Mouse (Mus musculus) large intestine, adult 2 months (tissue): Measurements from ENCODE around the gene Zfp335. TPM values are rescaled to one million over a fixed set of nuclear protein-coding genes. Genes with fewer than 3 reads are reported as not detected.

Experiments
- DNase-seq: peaks from one replicate; pipeline ENCODE4 v3.0.0-alpha.2; 2012; ENCODE audit warnings: low read depth, low spot score
- WGBS: fragments of 180-500 bp; shearing (Covaris S2); methylation state at CpG from one replicate; pipeline ENCODE4 v1.1.7; 2018; 5-methylcytosine and 5-hydroxymethylcytosine counted together
- polyA plus RNA-seq: library from polyadenylated mRNA; depleted of rRNA; stranded (reverse); fragments of >200 nt; gene quantifications from 2 replicates; pipeline ENCODE4 v1.2.3, GENCODE M21; 2012; rRNA removed

Gene Zfp335
- polyA plus RNA-seq, 1 experiment = 18.5 TPM

DNA sequence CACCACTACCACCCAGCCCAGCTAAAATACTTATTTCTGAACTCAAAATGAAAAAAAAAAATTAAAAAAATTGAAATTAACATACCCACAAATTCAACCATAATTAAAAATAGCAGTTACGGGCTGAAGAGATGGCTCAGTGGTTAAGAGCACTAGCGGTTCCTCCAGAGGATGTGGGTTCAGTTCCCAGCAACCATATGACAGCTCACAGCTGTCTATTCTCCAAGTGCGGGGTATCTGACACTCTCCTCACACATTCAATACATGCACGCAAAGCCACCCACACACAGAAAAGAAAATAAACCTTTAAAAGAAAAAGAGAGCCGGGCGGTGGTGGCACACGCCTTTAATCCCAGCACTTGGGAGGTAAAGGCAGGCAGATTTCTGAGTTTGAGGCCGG lies 61.5 kb downstream of the Zfp335 start:
- 79% methylated on average over 8 of the region's 8 CpGs for WGBS

DNA sequence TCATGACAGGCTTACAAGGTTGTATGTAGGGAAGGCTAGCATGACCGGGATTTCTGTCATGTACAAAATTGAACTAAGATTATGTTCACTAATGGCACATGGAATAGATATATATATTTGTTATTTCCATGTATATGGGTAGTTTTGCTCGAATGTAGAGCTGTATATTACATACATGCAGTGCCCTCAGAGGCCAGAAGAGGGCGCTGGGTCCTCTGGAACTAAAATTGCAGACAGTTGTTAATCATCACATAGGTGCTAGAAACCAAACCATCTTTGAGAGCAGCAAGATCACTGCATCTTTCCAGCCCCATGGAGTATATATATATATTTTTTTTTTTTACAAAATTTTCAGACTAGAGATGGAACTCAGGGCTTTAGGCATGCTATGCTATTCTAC lies 65.8 kb downstream of the Zfp335 start:
- DNase-seq = no peak
- WGBS = 56% methylated on average over 3 of the region's 3 CpGs

More for the DNA sequence above, 61.5 kb downstream of the Zfp335 start:
- no peak for DNase-seq

Other genes with a start within 250 kb of the Zfp335 start
- gene Wfdc11, start 237.7 kb downstream of the Zfp335 start, polyA plus RNA-seq = not detected in 2 replicates
- gene Wfdc13, start 226.7 kb downstream of the Zfp335 start, polyA plus RNA-seq = 0.10 and 0.32 TPM in 2 replicates
- gene Spint4, start 213.3 kb downstream of the Zfp335 start, polyA plus RNA-seq = not detected in 2 replicates
- not detected in 2 replicates for gene Spint5, start 196.5 kb downstream of the Zfp335 start, polyA plus RNA-seq
- gene Wfdc3, start 165.8 kb downstream of the Zfp335 start, polyA plus RNA-seq = 0.19 and 0.22 TPM in 2 replicates
- 17.3 and 27.6 TPM in 2 replicates for gene Dnttip1, start 165.8 kb downstream of the Zfp335 start, polyA plus RNA-seq
- 154 and 183 TPM in 2 replicates for gene Ube2c, start 141.9 kb downstream of the Zfp335 start, polyA plus RNA-seq
- gene Tnnc2, start 131.8 kb downstream of the Zfp335 start, polyA plus RNA-seq = 2.2 TPM in 1 of 2 replicates, not detected in the other
- gene Snx21, start 125.9 kb downstream of the Zfp335 start, polyA plus RNA-seq = 9.1 and 9.9 TPM in 2 replicates
- gene Acot8, start 106.9 kb downstream of the Zfp335 start, polyA plus RNA-seq = 63.0 and 82.8 TPM in 2 replicates
- gene Zswim3, start 106.7 kb downstream of the Zfp335 start, polyA plus RNA-seq = 4.0 and 4.8 TPM in 2 replicates
- 8.1 and 8.3 TPM in 2 replicates for gene Zswim1, start 89.1 kb downstream of the Zfp335 start, polyA plus RNA-seq
- gene Spata25, start 83.2 kb downstream of the Zfp335 start, polyA plus RNA-seq = not detected in 2 replicates
- gene Ctsa, start 78.9 kb downstream of the Zfp335 start, polyA plus RNA-seq = 195 and 290 TPM in 2 replicates
- 3.3 and 3.5 TPM in 2 replicates for gene Neurl2, start 78.3 kb downstream of the Zfp335 start, polyA plus RNA-seq
- 35.7 and 46.7 TPM in 2 replicates for gene Pltp, start 54.0 kb downstream of the Zfp335 start, polyA plus RNA-seq
- 30.8 and 34.3 TPM in 2 replicates for gene Pcif1, start 32.5 kb downstream of the Zfp335 start, polyA plus RNA-seq
- gene Mmp9, start 29.0 kb upstream of the Zfp335 start, polyA plus RNA-seq = 6.9 and 21.8 TPM in 2 replicates
- gene Slc12a5, start 49.0 kb upstream of the Zfp335 start, polyA plus RNA-seq = 0.50 and 0.95 TPM in 2 replicates
- 18.1 and 22.0 TPM in 2 replicates for gene Ncoa5, start 123.1 kb upstream of the Zfp335 start, polyA plus RNA-seq
- 9.5 and 9.6 TPM in 2 replicates for gene Cd40, start 143.9 kb upstream of the Zfp335 start, polyA plus RNA-seq
- not detected in 2 replicates for gene 1700025C18Rik, start 179.0 kb upstream of the Zfp335 start, polyA plus RNA-seq